Mouse (Mus musculus): ENCODE measurements around the gene Spin1.

DNA sequence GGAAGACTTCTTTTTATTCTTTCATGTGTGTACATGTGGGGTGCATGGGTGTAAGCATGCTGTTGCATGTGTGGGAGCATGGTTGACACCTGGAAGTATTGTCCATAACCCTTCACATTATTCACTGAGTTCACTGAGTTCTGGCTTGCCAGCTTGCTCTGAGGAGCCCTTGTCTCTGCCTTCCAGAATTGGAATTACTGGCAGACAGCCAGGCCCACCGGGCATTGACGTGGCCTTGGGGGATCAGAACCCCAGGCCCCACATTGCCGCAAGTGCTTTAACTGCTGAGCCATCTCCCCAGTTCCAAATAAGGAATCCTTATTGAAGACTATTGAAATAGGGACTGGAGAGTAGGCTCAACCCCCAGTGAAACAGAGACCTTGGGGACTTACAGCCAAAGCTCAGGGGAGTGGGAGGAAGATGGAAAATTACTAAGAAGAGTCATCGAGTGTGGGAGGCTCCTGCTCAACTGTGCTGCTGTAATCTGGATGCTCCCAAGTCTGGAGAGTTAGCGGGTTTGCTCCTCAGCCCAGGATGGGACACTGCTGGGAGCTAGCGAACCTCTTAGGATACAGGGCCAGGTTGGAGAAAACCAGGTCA lies 26.5 kb upstream of the Spin1 start:
- no peak for TF ChIP-seq CTCF (IDR thresholded peaks at IDR 0.05; ENCODE audit: control insufficient read depth, insufficient read depth, insufficient read length)
- TF ChIP-seq MAX (IDR thresholded peaks at IDR 0.05): no peak
